Mouse (Mus musculus): ENCODE data around the gene Ero1l. TPM values are rescaled to one million over a fixed set of nuclear protein-coding genes. Genes with fewer than 3 reads are reported as not detected.

Ero1l gene
- 28.1 and 32.2 TPM in 2 replicates for polyA plus RNA-seq (2015; fragmentation: Nextera tagmentation; extraction: Ambion mirVana)

DNA sequence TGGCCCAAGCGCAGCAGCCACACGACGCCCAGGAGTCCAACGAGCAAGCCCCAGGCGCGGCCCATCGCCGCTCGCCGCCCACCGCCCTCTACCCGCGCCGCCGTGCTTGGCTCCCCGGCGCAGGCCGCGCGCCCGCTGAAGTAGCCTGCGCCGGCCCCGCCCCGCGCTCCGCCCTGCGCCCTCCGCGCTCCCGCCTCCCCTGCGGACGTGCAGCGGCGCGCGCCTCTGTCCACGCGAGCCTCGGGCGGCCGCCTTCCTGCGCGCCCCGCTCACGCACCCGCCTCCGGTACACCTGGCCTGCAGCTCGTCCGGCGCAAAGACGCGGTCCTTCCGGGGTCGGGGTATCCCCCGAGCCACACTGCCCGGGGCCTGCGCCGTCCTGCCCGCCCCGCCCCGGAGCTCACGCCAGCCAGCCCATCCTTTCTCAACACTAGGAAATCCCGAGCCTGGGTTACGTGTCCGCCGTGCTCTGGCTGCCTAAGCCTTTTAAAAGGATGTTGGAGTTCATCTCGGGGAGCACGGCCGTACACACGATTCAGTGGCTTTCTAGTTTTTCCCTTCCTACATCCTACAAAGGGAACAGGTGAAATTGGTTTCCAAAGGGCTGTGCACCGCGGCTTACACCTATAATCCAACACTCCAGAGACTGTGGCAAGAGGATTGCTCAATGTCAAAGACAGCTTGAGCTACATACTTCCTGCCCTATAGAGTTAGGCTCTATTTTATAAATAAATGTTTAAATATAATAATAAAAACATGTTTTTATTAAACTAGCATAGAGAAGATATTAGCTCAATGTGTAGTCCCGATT, at the start of gene Ero1l:
Gene Ero1l, minus strand, starts transcription at position 346 of the 811 bp plus-strand sequence.
- WGBS: 2% methylated on average over 70 of the region's 74 CpGs
- H3K36me3 ChIP-seq (ENCODE audit: control insufficient read depth, insufficient read depth): no peaks in the 10 kb centered on the region
- peak within 1 kb of the TSS; percentile 95 for H3K4me3 ChIP-seq (ENCODE audit: low read length)
- peak within 1 kb of the TSS; percentile 94 for H3K9ac ChIP-seq (ENCODE audit: low read length)
- no peaks in the 10 kb centered on the region for H3K27me3 ChIP-seq (ENCODE audit: control insufficient read depth, insufficient read depth, low read length)
- peaks cover 28% of the 10 kb centered on the region for H3K4me1 ChIP-seq (ENCODE audit: control insufficient read depth, insufficient read depth, low read length)
- H3K9me3 ChIP-seq (replicated peaks; ENCODE audit: control insufficient read depth, low read length): no peaks in the 10 kb centered on the region
- H3K4me2 ChIP-seq (ENCODE audit: low read depth, low read length): peak within 1 kb of the TSS; percentile 84
- peak; percentile 96 for ATAC-seq (replicated peaks; ENCODE audit: extremely low read depth, insufficient read depth, low FRiP score)
- H3K27ac ChIP-seq (ENCODE audit: low read length): peak within 1 kb of the TSS; percentile 95

DNA sequence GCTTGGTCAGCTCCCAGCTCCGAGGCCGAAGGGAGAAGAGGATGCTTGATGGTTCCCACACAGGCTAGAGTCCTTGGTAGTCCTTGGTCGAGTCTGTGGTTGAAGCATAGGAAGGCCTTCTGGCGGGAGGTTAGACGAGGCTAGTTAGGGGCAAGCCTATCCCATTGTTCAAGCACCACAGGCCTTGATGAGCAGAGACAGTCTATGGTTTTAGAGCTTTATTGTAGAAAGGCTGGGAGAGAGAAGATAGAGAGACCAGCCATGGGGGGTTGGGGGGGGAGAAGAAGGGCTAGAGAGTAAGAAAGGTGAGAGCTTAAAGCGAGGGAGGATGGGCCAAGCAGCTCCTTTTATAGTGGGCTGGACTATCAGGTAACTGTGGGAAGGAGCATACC, 46.6 kb upstream of the Ero1l start:
- Histone ChIP-seq H3K9ac (ENCODE audit: low read length) (no peak overlapping the region), H3K36me3 (ENCODE audit: control insufficient read depth, insufficient read depth) (peaks cover 12% of the 10 kb centered on the region), H3K27me3 (ENCODE audit: control insufficient read depth, insufficient read depth, low read length) (no peaks in the 10 kb centered on the region), H3K4me3 (ENCODE audit: low read length) (no peak overlapping the region), H3K9me3 (replicated peaks; ENCODE audit: control insufficient read depth, low read length) (no peaks in the 10 kb centered on the region), H3K4me2 (ENCODE audit: low read depth, low read length) (no peak overlapping the region), H3K27ac (ENCODE audit: low read length) (no peak overlapping the region), H3K4me1 (ENCODE audit: control insufficient read depth, insufficient read depth, low read length) (no peaks in the 10 kb centered on the region)
- ATAC-seq (replicated peaks; ENCODE audit: extremely low read depth, insufficient read depth, low FRiP score): no peak
- WGBS: 90% methylated on average over 6 of the region's 6 CpGs

DNA sequence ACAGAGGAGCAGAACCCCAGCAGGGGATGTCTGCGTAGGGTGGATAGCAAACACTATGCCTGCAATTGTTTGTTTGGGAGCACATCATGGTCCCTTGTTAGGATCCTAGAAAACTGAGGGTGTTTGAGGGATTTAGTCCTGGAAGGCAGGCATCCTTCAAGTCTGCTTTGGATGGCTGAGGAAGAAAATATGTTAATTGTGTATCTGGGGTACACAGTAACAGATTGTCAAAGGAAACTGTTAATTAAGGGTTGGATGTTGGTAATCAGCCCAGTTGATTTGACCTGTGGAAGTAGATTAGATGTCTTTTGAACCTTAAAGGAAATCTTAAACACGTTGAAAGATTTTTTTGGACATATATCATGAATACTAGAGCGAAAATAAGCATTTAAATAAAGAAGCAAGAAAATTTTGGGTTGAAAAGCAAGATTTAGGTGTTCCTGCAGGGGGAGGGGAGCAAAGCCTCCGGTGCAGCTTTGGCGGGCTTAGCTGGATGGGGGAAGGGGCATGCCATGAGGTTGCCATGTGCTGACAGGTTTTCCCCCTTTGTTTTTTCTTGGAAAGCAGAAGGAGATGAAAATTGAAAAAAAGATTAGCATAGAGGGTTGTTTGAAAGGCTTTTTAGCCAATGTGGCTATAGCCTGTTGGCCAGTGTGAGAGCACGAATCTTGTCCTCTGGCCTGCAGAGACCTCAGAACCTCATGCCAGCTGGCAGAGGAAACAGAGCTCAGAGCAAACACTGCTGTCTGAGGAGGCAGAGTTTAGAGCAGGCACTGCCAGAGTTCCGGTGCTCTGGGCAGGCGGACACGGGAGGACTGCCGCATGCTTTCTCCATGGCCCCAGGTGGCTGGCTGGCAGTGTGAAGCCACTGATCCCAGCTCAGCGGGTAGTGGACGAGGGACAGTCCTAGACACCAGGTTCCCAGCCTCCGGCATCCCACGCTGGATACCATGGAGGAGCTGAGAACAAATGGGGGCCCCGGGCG, 45.9 kb upstream of the Ero1l start:
- 75% methylated on average over 16 of the region's 16 CpGs for WGBS

DNA sequence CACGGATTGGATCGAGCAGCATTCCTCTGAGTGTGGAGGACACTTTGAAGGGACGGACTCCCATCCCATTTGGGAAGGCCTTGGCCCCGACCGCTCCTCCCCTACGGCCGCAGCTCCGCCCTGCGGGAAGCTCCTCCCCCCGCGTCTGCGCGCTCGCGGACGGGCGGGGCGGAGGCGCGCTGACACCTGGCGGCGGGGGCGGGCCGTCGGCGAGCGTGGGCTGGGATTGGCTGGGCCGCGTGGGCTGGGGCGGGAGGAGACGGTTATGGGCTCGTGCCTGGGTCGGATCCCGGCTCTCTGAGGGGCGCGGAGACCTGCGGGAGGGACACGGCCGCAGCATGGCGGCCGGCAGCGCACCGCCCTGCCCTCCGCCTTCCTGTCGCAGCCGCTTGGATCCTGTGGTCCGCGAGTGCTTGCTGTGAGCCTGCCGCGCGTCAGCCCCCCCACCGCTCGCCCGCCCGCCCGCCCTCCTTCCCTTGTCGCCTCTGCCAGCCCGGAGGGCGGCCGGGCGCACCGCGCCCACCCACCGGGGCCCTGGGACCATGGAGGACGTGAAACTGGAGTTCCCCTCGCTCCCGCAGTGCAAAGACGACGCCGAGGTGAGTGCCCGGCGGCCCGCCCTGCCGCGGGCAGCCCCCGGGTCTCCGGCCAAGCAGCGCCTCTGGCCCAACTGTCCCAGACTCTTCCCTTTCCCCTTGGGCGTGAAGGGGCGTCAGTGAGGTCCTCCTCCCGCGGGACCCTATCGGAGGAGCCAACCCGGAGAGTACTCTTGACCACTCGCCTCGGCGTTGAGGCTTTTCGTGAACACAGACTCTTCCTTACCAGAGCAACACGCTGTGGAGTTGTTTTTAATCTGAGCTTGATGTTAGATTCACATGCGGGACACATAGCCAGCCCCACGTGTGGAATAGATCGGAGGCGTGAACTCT, 32.6 kb upstream of the Ero1l start, which contains the start of gene Styx:
Gene Styx, plus strand, starts transcription at position 163 of the 929 bp plus-strand sequence.
- H3K27me3 ChIP-seq (ENCODE audit: control insufficient read depth, insufficient read depth, low read length): no peaks in the 10 kb centered on the region
- peaks cover 15% of the 10 kb centered on the region for H3K4me1 ChIP-seq (ENCODE audit: control insufficient read depth, insufficient read depth, low read length)
- peak within 1 kb of the TSS; percentile 63 for H3K4me3 ChIP-seq (ENCODE audit: low read length)
- WGBS: under 1% methylated on average over 77 of the region's 93 CpGs
- peak within 1 kb of the TSS; percentile 81 for H3K27ac ChIP-seq (ENCODE audit: low read length)
- peak; percentile 98 for ATAC-seq (replicated peaks; ENCODE audit: extremely low read depth, insufficient read depth, low FRiP score)
- peaks cover 17% of the 10 kb centered on the region for H3K36me3 ChIP-seq (ENCODE audit: control insufficient read depth, insufficient read depth)
- H3K4me2 ChIP-seq (ENCODE audit: low read depth, low read length): peak within 1 kb of the TSS; percentile 70
- H3K9me3 ChIP-seq (replicated peaks; ENCODE audit: control insufficient read depth, low read length): no peaks in the 10 kb centered on the region
- peak within 1 kb of the TSS; percentile 76 for H3K9ac ChIP-seq (ENCODE audit: low read length)

More for the DNA sequence above, 45.9 kb upstream of the Ero1l start:
- no peaks in the 10 kb centered on the region for H3K4me1 ChIP-seq (ENCODE audit: control insufficient read depth, insufficient read depth, low read length)
- no peak overlapping the region for H3K27ac ChIP-seq (ENCODE audit: low read length)
- no peaks in the 10 kb centered on the region for H3K27me3 ChIP-seq (ENCODE audit: control insufficient read depth, insufficient read depth, low read length)
- no peak overlapping the region for H3K4me2 ChIP-seq (ENCODE audit: low read depth, low read length)
- H3K9me3 ChIP-seq (replicated peaks; ENCODE audit: control insufficient read depth, low read length): no peaks in the 10 kb centered on the region
- H3K9ac ChIP-seq (ENCODE audit: low read length): no peak overlapping the region
- ATAC-seq (replicated peaks; ENCODE audit: extremely low read depth, insufficient read depth, low FRiP score): no peak
- H3K36me3 ChIP-seq (ENCODE audit: control insufficient read depth, insufficient read depth): peaks cover 6% of the 10 kb centered on the region
- no peak overlapping the region for H3K4me3 ChIP-seq (ENCODE audit: low read length)

DNA sequence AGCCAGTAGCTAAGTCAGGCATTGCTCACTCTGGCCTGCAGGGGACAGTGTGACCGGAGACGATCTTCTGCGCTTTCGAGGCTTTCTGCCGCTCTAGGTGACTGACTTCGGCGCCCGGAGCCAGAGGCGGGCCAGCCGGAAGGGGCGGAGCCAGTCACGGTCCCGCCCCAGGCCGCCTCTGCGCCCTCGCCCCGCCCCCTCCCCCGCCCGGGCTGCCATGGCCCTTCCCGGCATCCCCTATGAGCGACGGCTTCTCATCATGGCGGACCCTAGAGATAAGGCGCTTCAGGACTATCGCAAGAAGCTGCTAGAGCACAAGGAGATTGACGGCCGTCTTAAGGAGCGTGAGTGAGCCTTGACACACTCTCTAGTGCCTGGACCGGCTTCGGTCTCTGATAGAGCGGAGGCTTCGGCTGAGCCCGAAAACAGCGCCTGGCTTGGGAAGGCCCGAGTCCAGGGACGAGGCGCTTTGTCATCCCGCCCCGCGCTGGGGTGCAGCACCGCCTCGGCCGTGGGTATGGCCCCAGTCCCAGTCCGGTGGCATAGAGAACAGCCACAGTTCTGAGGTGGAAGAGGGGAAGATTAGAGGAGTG, 11.1 kb upstream of the Ero1l start, which contains the start of gene Psmc6:
Gene Psmc6, plus strand, starts transcription at position 200 of the 593 bp plus-strand sequence.
- WGBS: under 1% methylated on average over 44 of the region's 44 CpGs
- H3K4me2 ChIP-seq (ENCODE audit: low read depth, low read length): peak within 1 kb of the TSS; percentile 88
- H3K4me1 ChIP-seq (ENCODE audit: control insufficient read depth, insufficient read depth, low read length): peaks cover 6% of the 10 kb centered on the region
- peak; percentile 97 for ATAC-seq (replicated peaks; ENCODE audit: extremely low read depth, insufficient read depth, low FRiP score)
- H3K27me3 ChIP-seq (ENCODE audit: control insufficient read depth, insufficient read depth, low read length): no peaks in the 10 kb centered on the region
- H3K36me3 ChIP-seq (ENCODE audit: control insufficient read depth, insufficient read depth): peaks cover 17% of the 10 kb centered on the region
- H3K9me3 ChIP-seq (replicated peaks; ENCODE audit: control insufficient read depth, low read length): no peaks in the 10 kb centered on the region
- peak within 1 kb of the TSS; percentile 90 for H3K27ac ChIP-seq (ENCODE audit: low read length)
- peak within 1 kb of the TSS; percentile 98 for H3K9ac ChIP-seq (ENCODE audit: low read length)
- H3K4me3 ChIP-seq (ENCODE audit: low read length): peak within 1 kb of the TSS; percentile 98

DNA sequence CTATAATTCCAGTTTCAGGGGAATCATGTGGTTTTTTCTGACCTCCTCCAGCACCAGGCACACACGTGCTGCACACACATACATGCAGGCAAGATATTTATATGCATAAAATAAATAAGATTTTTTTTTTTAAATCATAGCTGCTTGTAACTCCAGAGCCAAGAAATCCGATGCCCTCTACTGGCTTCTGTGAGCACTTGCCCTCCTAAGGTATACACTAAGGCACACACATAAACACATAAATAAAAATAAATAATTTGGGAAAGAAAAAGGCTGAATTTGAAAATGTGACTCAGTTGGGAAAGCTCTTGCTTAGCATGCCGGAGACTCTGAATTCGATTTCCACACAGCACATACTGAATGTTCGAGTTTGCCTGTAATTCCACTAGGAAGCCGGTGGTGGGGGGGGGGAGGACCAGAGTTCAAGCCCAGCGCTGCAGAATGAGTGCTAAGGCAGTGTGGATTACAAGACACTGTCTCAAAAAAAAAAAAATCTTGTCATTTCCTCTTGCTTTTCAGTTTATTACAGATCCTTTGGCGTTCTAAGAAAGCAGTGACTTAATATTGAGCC, 10.5 kb upstream of the Ero1l start:
- WGBS: 11% methylated on average over 8 of the region's 8 CpGs
- peak overlapping the region; percentile 55 for H3K9ac ChIP-seq (ENCODE audit: low read length)
- no peak overlapping the region for H3K27ac ChIP-seq (ENCODE audit: low read length)
- H3K4me1 ChIP-seq (ENCODE audit: control insufficient read depth, insufficient read depth, low read length): peaks cover 6% of the 10 kb centered on the region
- ATAC-seq (replicated peaks; ENCODE audit: extremely low read depth, insufficient read depth, low FRiP score): no peak; the same call in 1 of the 2 replicates
- H3K4me2 ChIP-seq (ENCODE audit: low read depth, low read length): peak overlapping the region; percentile 63
- no peaks in the 10 kb centered on the region for H3K9me3 ChIP-seq (replicated peaks; ENCODE audit: control insufficient read depth, low read length)
- peak overlapping the region; percentile 98 for H3K4me3 ChIP-seq (ENCODE audit: low read length)
- no peaks in the 10 kb centered on the region for H3K27me3 ChIP-seq (ENCODE audit: control insufficient read depth, insufficient read depth, low read length)
- H3K36me3 ChIP-seq (ENCODE audit: control insufficient read depth, insufficient read depth): peaks cover 17% of the 10 kb centered on the region

DNA sequence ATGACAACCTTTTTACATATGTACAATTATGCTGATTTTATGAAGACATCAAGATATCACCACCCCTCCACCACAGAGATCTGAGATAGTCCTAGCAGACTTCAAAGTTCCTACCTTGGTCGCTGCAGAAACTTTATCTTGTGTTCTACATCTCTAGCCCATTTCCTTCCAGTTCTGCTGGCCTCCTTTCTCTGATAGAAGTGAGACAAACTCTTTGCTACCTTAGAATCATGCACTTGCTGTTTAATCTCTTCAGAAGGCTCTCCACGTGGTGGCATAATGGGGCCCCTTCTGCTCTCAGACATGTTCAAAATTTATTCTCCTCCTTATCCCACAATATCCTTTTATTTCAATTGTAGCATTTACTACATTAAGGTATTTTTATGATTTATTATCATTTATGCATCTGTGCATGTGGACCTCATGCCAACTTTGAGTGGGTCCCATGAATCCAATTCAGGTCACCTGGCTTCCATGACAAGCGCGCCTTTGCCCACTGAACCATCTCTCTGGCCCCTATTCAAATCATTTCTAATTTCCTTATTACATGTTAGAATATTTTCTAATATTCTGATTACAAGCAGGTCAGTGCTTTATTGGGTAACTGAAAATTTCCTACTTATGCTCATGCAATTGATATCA, 9.6 kb upstream of the Ero1l start:
- 89% methylated on average over 4 of the region's 4 CpGs for WGBS
- peaks cover 14% of the 10 kb centered on the region for H3K36me3 ChIP-seq (ENCODE audit: control insufficient read depth, insufficient read depth)
- no peaks in the 10 kb centered on the region for H3K27me3 ChIP-seq (ENCODE audit: control insufficient read depth, insufficient read depth, low read length)
- H3K9me3 ChIP-seq (replicated peaks; ENCODE audit: control insufficient read depth, low read length): no peaks in the 10 kb centered on the region
- no peak overlapping the region for H3K4me2 ChIP-seq (ENCODE audit: low read depth, low read length)
- H3K9ac ChIP-seq (ENCODE audit: low read length): no peak overlapping the region
- peaks cover 6% of the 10 kb centered on the region for H3K4me1 ChIP-seq (ENCODE audit: control insufficient read depth, insufficient read depth, low read length)
- ATAC-seq (replicated peaks; ENCODE audit: extremely low read depth, insufficient read depth, low FRiP score): no peak
- no peak overlapping the region for H3K27ac ChIP-seq (ENCODE audit: low read length)
- H3K4me3 ChIP-seq (ENCODE audit: low read length): no peak overlapping the region
